Mouse (Mus musculus) heart, postnatal 36 days (tissue): ENCODE results near the gene Elp4. TPM values are rescaled to one million over a fixed set of nuclear protein-coding genes. Genes with fewer than 3 reads are reported as not detected.

ENCODE experiments used
- DNase-seq, 2 experiments: peaks; one replicate each; pipeline ENCODE4 v3.0.0; 2021 to 2022
- intact Hi-C: fragments of 180-260 bp; cut with DNase I; formaldehyde crosslinking; loops from one replicate; pipeline ENCODE4 v1.15.1; 2025
- total RNA-seq, 2 experiments: library from RNA; stranded (reverse); gene quantifications; 2 replicates each; pipeline ENCODE4 v1.2.3; 2021

The Elp4 gene
- total RNA-seq, 2 experiments from 2014 or later, result 10.4 to 13.8 TPM

DNA sequence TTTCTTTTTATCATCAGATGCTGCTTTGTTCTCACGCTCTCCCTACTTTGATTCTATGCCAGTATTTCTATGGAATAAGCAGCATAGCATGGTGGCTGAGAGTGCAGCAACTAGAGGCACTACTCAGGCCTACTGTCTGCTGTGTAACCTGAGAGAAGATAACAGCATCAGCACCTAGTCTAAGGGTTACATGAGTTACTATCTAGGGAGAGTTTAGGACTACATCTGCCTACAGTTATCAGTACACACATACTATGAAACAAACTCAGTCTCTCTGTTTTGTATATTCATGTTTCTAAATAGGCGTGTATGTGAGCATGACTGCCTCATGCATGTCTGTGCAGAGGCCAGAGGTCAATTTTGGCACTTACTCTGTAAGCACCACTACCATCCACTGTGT is 97.8 kb downstream of the Elp4 start:
- DNase-seq, result no peak
- intact Hi-C loops, result no loop called here

DNA sequence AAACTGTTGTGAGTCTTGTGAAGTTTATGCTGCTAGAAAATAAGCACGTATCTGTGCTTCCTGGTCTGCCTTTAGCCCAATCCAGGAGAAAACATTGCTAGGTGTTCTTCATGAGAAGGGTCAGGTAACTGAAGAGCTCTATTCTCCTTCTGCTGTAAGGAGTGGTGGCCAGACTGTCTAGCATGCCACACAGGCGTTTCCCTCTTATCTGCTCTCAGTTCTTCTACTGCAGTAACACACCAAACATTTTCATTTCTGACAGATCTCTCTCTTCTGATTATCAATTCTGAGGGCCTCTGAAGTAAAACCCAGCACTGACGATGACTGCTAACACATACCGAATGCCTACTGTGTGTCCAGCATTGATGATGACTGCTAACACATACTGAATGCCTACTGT is 98.3 kb downstream of the Elp4 start:
- intact Hi-C loops, result no loop called here
- DNase-seq, result no peak

DNA sequence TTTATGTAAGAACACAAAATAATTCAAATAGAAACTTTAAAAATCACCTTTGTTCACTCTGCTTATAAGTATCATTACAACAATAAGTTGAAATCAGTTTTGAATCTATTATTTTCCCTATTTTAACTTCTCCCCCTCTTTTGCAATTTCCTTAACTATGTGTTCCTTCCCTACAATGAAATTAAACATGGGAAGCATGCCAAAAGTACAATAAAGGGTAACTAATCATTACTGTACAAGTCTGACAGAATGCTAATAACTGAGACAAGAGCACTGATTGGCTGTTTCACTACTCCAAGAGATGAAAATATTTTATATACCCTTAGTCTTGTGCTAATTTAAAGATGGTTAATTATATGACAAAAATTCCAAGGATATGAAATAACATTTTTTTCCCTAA is 99.2 kb downstream of the Elp4 start:
- intact Hi-C loops, result no loop called here
- no peak for DNase-seq

DNA sequence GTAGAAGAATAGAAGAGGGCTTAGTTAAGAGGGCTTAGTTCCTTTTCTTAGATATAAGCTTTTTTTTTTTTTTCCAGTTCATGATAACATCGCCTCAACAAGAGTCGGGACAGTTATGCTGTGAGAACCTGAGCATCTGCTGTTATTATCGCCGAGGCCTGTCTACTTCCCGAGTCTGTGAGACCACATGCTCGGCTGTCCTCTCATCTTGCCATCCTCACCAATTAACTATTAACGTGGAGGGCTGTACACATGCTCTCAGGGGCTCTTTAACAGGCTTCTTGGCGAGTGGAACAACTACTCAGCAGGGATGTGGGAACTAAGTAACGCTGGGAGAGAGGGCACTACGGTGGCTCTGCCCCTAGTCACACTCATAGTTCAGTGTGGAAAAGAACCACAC is 99.9 kb downstream of the Elp4 start:
- DNase-seq, result no peak
- intact Hi-C loops, result no loop called here

DNA sequence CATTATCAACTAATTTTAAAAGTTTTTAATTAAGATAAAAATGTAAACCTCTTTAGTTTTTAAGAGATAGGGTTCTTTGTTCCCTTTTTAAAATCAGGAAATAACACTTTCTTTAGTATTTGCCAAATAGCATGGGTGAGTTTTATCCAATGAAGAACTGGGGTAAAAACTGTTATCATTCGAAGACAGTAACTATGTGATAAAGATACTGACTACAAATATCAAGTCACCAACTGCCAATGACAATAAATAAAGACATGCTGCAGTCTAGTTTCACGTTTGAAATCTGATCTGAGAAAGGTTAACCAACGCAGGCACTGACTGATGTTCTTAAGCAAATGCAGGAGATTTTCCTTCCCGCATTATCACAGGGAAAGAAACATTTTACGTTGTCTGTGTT is 100.9 kb downstream of the Elp4 start:
- intact Hi-C loops, result no loop called here
- no peak for DNase-seq

DNA sequence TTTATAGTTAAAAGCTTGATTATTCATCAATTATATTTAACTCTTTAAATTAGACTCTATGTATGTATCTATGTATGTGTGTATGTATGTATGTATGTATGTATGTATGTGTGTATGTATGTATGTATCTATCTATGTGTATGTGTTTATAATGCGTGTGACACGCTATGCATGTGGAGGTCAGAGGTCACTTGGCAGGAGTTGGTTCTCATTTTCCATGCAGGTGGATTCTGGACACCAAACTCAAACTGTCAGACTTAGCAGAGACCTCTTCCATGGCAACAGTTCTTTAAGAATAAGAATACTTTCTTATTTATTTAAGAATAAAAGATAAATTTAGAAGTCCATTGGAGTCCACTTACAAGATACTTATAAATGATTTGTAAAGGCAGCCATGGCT is 101.5 kb downstream of the Elp4 start:
- no peak for DNase-seq
- intact Hi-C loops, result no loop called here

DNA sequence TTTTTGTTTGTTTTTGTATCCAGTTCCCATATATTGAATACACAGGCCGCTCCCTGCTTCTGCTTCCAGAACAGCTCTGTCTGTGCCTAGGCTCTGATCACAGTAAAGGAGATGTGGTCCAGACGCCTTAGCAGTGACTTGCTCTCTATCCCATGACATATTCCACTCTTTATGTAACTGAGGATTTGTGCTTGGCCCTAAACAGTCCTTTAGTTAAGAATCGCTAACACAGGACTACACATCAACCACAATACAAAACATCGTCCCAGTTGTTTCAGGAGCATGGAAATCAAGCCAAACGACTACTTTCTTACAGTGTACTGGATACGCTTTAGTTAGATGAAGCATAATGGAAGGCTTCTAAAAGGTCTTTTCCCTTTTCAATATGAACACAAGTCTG is 102.8 kb downstream of the Elp4 start:
- DNase-seq, result no peak
- intact Hi-C loops, result no loop called here

DNA sequence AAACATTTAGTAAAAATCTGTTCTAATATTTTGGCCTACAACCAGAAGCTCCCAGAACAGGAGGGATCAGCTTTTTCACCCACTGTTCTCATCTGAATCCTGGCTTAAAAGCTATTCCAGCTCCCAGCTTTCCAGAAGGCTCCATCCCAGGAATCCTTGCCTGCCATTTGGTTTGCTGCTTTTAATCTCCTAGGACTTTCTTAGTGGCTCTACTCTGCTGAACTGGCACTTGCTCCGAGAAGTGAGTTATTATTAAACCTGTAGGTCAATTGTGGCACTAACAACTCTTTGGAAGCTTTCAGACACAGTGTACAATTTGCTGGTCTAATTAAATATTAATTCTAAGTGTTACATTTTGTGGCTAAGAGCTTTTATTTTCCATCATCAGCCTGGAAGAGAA is 103.7 kb downstream of the Elp4 start:
- no peak for DNase-seq
- intact Hi-C loops, result no loop called here

DNA sequence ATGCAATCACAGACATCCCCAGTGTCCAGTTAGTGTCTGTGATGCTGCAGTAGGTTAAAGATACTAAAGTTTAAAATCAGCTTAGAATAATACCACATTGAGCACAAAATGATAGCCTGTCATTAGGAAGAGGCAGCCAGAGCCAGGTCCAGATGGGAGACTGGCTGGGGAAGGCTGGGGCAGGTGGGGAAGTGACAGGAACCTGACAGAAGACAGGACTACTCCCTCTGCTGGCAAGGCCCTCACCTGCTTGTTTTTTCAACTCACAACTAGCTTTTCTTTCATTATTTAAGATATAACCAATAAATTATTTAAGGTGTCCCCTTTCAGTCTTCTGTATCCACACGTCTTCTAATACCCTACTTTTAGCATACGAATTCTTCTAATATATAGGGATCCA is 104.5 kb downstream of the Elp4 start:
- intact Hi-C loops, result no loop called here
- no peak for DNase-seq

DNA sequence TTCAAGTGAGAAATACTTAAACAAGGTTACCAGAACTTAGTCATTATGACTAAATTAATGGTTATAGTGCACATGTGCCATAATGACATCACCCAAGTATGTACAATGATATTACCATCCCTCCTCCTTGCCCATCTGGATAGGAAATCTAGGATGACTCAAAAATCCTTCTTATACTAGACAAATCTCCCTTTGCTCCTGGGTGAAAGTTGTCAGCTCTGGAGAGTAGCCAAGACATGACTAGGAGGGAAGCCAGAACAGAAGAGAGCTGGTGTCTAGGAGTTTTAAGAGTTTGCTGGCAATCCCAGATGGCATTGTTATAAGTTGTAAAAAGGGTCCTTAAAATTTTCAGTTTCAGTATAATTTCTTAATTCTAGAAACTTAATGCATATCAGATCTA is 106.5 kb downstream of the Elp4 start:
- peak; percentile 6 to 22 for DNase-seq
- intact Hi-C loops, result no loop called here

DNA sequence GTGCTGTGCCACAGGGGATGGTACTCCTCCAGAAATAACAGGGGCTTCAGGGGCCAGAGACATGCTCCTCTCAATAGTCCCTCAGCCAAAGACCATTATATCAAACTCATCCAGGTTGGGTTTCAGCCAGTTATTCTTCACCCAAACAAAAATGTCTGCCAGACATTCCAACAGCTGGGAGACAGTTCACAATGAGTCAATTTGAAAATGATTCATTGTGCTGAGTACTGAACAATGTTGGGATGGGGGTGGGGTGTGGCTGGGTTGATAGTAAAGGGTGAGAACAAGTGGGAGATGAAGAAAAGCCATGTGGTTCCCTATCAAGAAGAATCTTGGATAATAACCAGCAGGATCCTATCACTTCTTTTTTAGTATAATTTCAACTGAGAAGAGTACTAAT is 108.3 kb downstream of the Elp4 start:
- intact Hi-C loops, result no loop called here
- DNase-seq, result no peak

DNA sequence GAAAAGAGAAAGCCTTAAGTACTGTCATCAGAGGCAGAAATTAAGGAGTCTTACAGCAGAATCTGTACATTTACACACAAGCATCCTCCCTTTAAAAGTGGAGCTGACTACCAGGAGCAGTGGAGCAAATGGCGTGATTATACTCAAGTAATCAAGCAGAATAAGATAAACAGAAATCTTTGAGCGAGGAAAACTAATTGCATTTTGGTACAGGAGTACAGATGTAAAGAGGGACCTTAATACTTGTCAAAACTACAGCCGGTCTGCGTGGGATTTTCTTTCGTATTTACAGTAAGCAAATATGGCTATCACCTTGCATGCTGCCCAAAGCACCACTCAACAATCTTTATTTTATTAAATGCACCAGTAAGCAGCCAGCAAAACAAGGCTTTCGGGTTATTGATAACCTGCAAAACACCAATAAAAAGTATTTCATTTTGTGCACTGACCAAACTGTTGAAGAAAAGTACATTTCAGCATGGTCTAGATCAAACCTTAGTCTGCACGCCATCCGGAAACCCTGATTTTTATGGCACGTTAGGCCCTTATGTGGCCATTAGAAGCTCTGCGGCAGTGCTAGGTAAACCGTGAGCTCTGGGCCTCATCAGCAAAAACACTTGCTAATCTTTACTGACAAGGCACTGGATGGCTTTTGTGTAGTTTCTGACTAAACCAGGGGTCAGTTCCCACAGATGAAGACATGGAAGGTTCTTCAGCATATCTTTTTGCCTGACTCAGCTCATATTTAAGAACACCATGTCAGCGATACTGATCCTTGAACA is 111.8 kb downstream of the Elp4 start:
- intact Hi-C loops, result no loop called here
- no peak for DNase-seq

DNA sequence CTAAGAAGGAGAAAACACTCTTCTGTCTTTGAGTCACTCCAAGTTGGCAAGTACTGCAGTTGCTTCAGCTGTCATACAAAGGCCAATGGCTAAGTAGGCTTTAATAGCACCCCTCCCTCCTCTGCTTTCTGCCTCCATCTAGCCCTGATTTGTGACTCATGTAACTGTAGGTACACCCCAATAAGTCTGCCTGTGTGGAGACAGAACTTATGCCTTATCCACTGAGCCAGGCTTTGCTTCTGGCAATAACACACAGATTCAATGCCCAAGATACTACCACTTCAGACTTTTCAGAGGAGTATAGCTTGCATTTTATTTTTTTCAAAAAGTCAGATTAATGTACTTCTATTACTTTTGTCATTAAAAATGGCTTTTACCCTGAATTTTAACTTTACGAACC is 114.4 kb downstream of the Elp4 start:
- DNase-seq, result no peak
- intact Hi-C loops, result no loop called here

DNA sequence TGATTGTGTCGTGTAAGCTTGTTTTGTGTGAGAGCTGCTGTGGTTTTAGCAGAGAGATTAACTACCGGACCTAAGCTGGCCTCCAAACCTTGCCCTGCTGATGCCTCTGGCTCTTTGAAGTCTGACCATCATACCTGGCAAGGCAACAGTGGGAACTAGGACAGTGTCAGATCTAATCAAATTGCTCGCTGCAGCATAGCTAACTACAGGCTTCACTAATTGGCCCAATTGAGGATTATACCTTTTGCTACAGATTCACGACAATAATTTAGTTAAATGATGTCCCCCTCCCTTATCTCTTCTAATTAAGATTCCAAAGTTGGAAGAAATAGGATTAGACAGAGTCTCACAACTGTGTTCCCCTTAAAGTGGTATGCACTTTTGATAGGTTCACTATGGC is 116.6 kb downstream of the Elp4 start:
- DNase-seq, result no peak
- intact Hi-C loops, result no loop called here

DNA sequence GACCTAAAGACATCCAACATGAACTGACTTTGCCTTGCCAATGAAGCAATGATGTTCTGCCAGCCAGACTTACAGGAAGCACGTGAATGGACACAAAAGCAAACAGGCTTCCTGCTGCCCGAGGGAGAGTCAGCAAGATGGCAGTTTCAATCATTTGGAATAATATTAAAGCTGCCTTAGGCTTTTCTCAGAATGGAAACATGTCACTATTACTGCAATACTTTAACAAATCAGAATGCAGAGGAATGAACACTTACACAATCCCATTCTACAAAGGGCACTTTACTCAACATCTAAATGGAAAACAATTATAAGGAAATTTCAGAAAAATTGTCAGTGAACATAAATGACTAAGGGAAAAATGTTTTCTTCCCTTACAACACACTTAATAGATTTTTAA is 117.4 kb downstream of the Elp4 start:
- DNase-seq, result no peak
- intact Hi-C loops, result no loop called here

DNA sequence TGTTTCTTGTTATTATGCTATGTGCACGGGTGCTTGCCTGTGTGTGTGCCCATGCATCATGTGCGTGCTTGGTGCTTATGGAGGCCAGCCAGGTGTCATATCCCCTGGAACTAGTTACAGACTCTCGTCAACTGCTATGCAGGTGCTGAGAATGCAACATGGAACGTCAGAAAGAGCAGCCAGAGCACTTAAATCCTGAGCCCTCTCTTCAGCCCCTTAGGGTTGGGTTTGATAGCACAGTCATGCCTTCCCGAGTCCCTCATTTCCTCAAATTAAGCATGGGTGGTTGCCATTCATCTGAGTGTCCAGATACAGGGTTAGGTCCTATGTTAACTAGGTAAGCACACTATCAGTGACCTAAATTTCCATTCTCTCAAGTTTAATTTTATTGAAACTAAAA is 121.5 kb downstream of the Elp4 start:
- no peak for DNase-seq
- intact Hi-C loops, result no loop called here

DNA sequence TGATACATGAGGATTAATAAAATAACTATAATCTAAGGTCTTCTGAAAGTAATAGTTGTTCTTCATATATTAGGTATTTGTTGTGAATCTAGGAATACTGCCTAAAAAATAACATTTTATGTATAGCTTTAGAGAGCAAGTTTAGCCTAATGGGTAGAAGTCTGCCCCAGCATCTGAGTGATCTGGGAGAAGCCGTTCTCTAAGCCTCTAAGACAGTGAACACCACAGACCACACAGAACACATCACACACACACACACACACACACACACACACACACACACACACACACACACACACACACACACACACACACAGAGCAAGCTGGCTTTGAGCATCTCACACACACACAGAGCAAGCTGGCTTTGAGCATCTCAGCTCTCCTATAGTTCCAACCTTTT is 123.6 kb downstream of the Elp4 start:
- DNase-seq, result no peak
- intact Hi-C loops, result no loop called here

DNA sequence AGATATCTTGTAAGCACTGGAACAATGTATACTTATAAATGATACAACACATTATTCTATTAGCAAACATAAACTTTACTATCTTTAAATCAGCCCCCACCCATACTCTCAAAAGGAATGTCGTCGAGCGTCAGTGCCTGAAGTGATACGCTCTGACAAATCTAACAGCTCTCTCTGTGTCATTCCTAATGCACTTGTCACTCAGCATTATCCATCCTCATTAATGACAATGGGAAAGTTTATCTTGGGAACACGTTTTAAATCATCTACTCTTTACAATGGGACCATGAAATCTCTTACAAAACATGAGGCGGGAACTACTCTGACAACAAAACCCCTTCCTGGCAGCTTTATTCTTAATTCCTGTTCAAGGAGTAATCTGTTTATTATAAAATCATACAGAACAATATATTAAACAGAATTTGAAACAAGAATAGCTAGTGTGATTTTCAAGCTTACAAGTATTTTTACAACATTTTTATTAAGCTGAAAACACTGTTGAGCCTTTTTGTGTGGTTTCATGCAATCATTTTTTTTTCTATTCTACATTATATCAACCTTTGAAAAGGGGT is 125.0 kb downstream of the Elp4 start:
- DNase-seq, result no peak
- intact Hi-C loops, result no loop called here

DNA sequence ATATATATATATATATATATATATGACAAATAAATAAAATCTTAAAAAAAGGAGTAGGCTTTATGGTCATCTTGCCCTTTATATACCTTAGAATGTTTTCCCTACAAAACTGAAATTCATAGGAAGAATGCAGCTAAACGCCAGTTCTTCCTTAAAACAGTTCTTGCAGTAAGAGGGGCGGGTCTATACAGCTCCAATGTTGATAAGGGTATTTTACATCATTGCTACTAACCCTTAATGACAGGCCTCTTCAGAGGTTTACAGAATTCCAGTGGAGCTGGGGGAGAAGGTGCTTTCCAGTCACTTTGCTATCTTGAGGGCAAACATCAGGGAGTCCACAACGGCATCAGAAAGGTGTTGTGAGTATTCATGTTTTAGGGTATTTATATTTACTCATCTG is 133.1 kb downstream of the Elp4 start:
- intact Hi-C loops, result no loop called here
- DNase-seq, result no peak

DNA sequence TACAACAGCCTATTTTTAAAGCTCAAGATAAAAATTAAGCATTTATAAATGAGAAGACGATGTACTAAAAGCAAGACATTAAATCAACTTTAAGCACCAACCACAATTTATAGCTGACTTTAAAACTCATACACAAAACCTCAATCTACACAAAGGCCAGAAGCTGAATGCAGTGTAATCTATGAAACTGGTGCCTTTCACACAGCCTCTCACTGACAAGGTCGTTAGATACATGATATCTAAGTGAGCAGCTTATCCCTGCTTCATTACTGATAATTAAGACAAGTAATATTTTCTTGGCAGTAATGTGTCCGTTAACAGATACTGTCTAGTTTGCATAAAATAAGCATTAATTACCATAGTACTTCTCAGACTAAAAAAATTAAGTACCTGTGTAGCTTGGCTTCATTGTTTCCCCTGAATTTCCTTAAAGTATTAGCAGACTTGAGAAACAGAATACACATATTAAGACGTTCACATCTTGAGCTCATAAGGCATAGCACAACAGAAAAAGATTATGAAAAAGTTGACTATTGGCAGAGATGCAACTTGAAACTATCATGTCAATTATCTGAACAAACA is 134.5 kb downstream of the Elp4 start:
- DNase-seq, result no peak
- intact Hi-C loops, result no loop called here

DNA sequence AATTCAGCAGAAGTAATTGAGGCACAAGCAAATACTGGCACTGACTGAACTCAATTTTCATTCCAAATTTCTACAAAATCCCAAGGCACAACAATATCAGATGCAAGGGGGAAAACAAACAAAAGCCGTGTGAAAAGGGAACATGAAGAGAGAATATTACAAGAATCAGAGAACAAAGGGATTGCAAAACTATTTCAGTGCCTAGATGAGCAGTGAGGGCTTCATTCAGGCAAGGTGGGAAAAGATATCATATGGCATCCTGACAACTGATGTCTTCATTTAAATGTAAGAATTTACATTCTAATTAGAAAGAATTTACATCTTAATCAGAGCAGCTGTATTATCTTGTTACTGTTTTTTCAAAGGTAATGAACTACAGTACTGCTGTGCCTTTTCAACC is 150.9 kb downstream of the Elp4 start:
- intact Hi-C loops, result no loop called here
- no peak for DNase-seq

DNA sequence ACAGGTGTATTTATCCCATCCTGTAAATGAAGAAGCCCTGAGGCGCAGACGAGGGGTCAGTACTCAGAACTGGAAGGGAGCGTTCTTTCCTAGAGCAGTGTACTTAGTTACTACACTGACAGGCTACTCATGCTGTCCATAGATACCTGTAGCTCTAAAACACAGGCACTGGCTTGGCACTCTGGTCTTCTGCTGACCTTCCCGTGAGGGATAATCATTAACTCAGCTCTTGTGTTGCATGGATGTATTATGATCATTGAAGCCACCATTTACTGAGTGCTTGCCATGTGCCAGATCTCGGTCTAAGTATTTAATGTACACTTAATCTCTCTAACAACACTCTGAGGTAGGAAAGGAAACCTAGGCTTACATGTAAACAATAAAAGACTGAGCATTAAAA is 155.3 kb downstream of the Elp4 start:
- intact Hi-C loops, result no loop called here

DNA sequence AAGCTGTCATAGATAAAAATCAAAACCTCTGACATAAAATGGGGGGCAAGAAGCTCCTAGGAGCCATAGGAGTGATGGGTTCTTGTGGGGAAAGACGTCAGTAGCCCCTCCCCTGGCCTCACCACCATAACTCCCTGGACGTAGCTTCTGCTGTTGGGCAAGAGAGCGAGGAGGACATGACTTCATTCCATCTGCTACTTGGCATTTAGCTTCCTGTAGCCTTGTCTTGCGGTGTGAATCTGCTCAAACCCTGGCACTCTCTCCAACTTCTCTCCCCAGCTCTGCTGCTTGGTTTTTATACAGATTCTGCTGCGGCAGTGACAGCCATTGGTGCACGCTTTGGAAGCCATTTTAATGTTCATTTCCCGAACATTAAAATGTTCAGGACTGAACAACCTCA is 157.5 kb downstream of the Elp4 start:
- intact Hi-C loops, result no loop called here
- no peak for DNase-seq

More for the DNA sequence above, 155.3 kb downstream of the Elp4 start:
- no peak for DNase-seq
